Mouse (Mus musculus): ENCODE measurements around the gene Bahcc1. TPM values are rescaled to one million over a fixed set of nuclear protein-coding genes. Genes with fewer than 3 reads are reported as not detected.

Gene Bahcc1
- polyA plus RNA-seq, 1 experiment from 2014 or later = 16.8 TPM

- 20% methylated on average over 11 of the region's 11 CpGs for WGBS
- no peaks in the 10 kb centered on the region; the same call in 1 of the 2 replicates for H3K36me3 ChIP-seq
These were observed 8.1 kb upstream of the Bahcc1 start for GRCm38 (mm10) chr11:120224488-120225255.

GRCm38 (mm10) chr11:120225256-120226195 lies 7.2 kb upstream of the Bahcc1 start:
- 7% methylated on average over 36 of the region's 36 CpGs for WGBS
- Histone ChIP-seq H3K36me3 (no peaks in the 10 kb centered on the region; the same call in 1 of the 2 replicates), H3K9me3 (no peaks in the 10 kb centered on the region), H3K27ac (peak overlapping the region; percentile 55), H3K27me3 (no peaks in the 10 kb centered on the region), H3K9ac (peak overlapping the region; percentile 44), H3K4me1 (peaks cover 81% of the 10 kb centered on the region), H3K4me2 (replicated peaks) (peak overlapping the region; percentile 95), H3K4me3 (peak overlapping the region; percentile 19; the same call in 1 of the 2 replicates)
- ATAC-seq (ENCODE audit: insufficient number of reproducible peaks, insufficient read depth, low FRiP score, low TSS enrichment) = no peak

More at GRCm38 (mm10) chr11:120224488-120225255, 8.1 kb upstream of the Bahcc1 start:
- Histone ChIP-seq H3K4me3 (peak overlapping the region; percentile 19; the same call in 1 of the 2 replicates), H3K27ac (peak overlapping the region; percentile 24), H3K27me3 (no peaks in the 10 kb centered on the region), H3K4me2 (replicated peaks) (peak overlapping the region; percentile 95), H3K4me1 (peaks cover 85% of the 10 kb centered on the region), H3K9me3 (no peaks in the 10 kb centered on the region), H3K9ac (peak overlapping the region; percentile 44; the same call in 1 of the 2 replicates)
- ATAC-seq (ENCODE audit: insufficient number of reproducible peaks, insufficient read depth, low FRiP score, low TSS enrichment) = no peak

GRCm38 (mm10) chr11:120226421-120227280 lies 6.1 kb upstream of the Bahcc1 start:
- ATAC-seq (ENCODE audit: insufficient number of reproducible peaks, insufficient read depth, low FRiP score, low TSS enrichment) = no peak
- no peaks in the 10 kb centered on the region; the same call in 1 of the 2 replicates for H3K36me3 ChIP-seq
- H3K9ac ChIP-seq = 0 out of 2 replicates have a peak overlapping the region, but pooled peaks have one; percentile 99
- 54% methylated on average over 12 of the region's 12 CpGs for WGBS
- H3K4me3 ChIP-seq = 0 out of 2 replicates have a peak overlapping the region, but pooled peaks have one; percentile 1
- H3K4me1 ChIP-seq = peaks cover 70% of the 10 kb centered on the region
- H3K27ac ChIP-seq = peak overlapping the region; percentile 98
- H3K4me2 ChIP-seq (replicated peaks) = peak overlapping the region; percentile 95
- no peaks in the 10 kb centered on the region for H3K27me3 ChIP-seq
- H3K9me3 ChIP-seq = no peaks in the 10 kb centered on the region

- no peaks in the 10 kb centered on the region; the same call in 1 of the 2 replicates for H3K36me3 ChIP-seq
- H3K27me3 ChIP-seq = no peaks in the 10 kb centered on the region
- no peaks in the 10 kb centered on the region for H3K9me3 ChIP-seq
- peak overlapping the region; percentile 99; the same call in 1 of the 2 replicates for H3K9ac ChIP-seq
- H3K4me3 ChIP-seq = 0 out of 2 replicates have a peak overlapping the region, but pooled peaks have one; percentile 1
- H3K27ac ChIP-seq = peak overlapping the region; percentile 98
- ATAC-seq (ENCODE audit: insufficient number of reproducible peaks, insufficient read depth, low FRiP score, low TSS enrichment) = no peak
- peak overlapping the region; percentile 95 for H3K4me2 ChIP-seq (replicated peaks)
- 7% methylated on average over 8 of the region's 8 CpGs for WGBS
- H3K4me1 ChIP-seq = peaks cover 76% of the 10 kb centered on the region
These were observed 5.1 kb upstream of the Bahcc1 start for GRCm38 (mm10) chr11:120227571-120228051.

- Histone ChIP-seq H3K9me3 (no peaks in the 10 kb centered on the region), H3K27ac (peak overlapping the region; percentile 98), H3K4me2 (replicated peaks) (peak overlapping the region; percentile 95), H3K4me3 (peak overlapping the region; percentile 10; the same call in 1 of the 2 replicates), H3K36me3 (no peaks in the 10 kb centered on the region; the same call in 1 of the 2 replicates), H3K9ac (peak overlapping the region; percentile 99), H3K27me3 (no peaks in the 10 kb centered on the region), H3K4me1 (peaks cover 76% of the 10 kb centered on the region)
- WGBS = 29% methylated on average over 9 of the region's 9 CpGs
- ATAC-seq (ENCODE audit: insufficient number of reproducible peaks, insufficient read depth, low FRiP score, low TSS enrichment) = no peak
These were observed 4.4 kb upstream of the Bahcc1 start for GRCm38 (mm10) chr11:120228116-120228890.

GRCm38 (mm10) chr11:120228911-120229437 lies 3.8 kb upstream of the Bahcc1 start:
- 20% methylated on average over 7 of the region's 7 CpGs for WGBS
- peak overlapping the region; percentile 95 for H3K4me2 ChIP-seq (replicated peaks)
- H3K27ac ChIP-seq = peak overlapping the region; percentile 98
- no peak for ATAC-seq (ENCODE audit: insufficient number of reproducible peaks, insufficient read depth, low FRiP score, low TSS enrichment)
- H3K9me3 ChIP-seq = no peaks in the 10 kb centered on the region
- H3K27me3 ChIP-seq = no peaks in the 10 kb centered on the region
- peaks cover 69% of the 10 kb centered on the region for H3K4me1 ChIP-seq
- H3K4me3 ChIP-seq = peak overlapping the region; percentile 96
- no peaks in the 10 kb centered on the region; the same call in 1 of the 2 replicates for H3K36me3 ChIP-seq
- peak overlapping the region; percentile 99 for H3K9ac ChIP-seq

GRCm38 (mm10) chr11:120229861-120230751 lies 2.6 kb upstream of the Bahcc1 start:
- H3K4me2 ChIP-seq (replicated peaks) = peak overlapping the region; percentile 95
- peaks cover 58% of the 10 kb centered on the region for H3K4me1 ChIP-seq
- H3K36me3 ChIP-seq = no peaks in the 10 kb centered on the region; the same call in 1 of the 2 replicates
- peak overlapping the region; percentile 98 for H3K27ac ChIP-seq
- WGBS = 1% methylated on average over 42 of the region's 42 CpGs
- peak overlapping the region; percentile 96 for H3K4me3 ChIP-seq
- no peak for ATAC-seq (ENCODE audit: insufficient number of reproducible peaks, insufficient read depth, low FRiP score, low TSS enrichment)
- H3K9me3 ChIP-seq = no peaks in the 10 kb centered on the region
- H3K27me3 ChIP-seq = no peaks in the 10 kb centered on the region
- H3K9ac ChIP-seq = peak overlapping the region; percentile 99

GRCm38 (mm10) chr11:120230841-120231370 lies 1.8 kb upstream of the Bahcc1 start:
- Histone ChIP-seq H3K27me3 (no peaks in the 10 kb centered on the region), H3K4me1 (peaks cover 51% of the 10 kb centered on the region), H3K27ac (peak overlapping the region; percentile 98), H3K4me3 (peak overlapping the region; percentile 96), H3K9me3 (no peaks in the 10 kb centered on the region), H3K4me2 (replicated peaks) (peak overlapping the region; percentile 95), H3K9ac (peak overlapping the region; percentile 99), H3K36me3 (no peaks in the 10 kb centered on the region; the same call in 1 of the 2 replicates)
- WGBS = under 1% methylated on average over 58 of the region's 58 CpGs
- ATAC-seq (ENCODE audit: insufficient number of reproducible peaks, insufficient read depth, low FRiP score, low TSS enrichment) = no peak

GRCm38 (mm10) chr11:120231379-120231778 lies 1.4 kb upstream of the Bahcc1 start:
- Histone ChIP-seq H3K4me2 (replicated peaks) (peak overlapping the region; percentile 95), H3K9me3 (no peaks in the 10 kb centered on the region), H3K4me3 (peak overlapping the region; percentile 96), H3K36me3 (no peaks in the 10 kb centered on the region; the same call in 1 of the 2 replicates), H3K27ac (peak overlapping the region; percentile 98), H3K9ac (peak overlapping the region; percentile 99), H3K27me3 (no peaks in the 10 kb centered on the region), H3K4me1 (peaks cover 46% of the 10 kb centered on the region)
- peak; percentile 58 for ATAC-seq (ENCODE audit: insufficient number of reproducible peaks, insufficient read depth, low FRiP score, low TSS enrichment)
- WGBS = 2% methylated on average over 26 of the region's 27 CpGs
